Mouse (Mus musculus) R1 (cell line): ENCODE results near the gene Gls2.

Source experiments
- DNase-seq: peaks from one replicate; pipeline ENCODE4 v3.0.0-alpha.2; 2018; ENCODE audit warnings: low read depth, low spot score

Gene Gls2

GRCm38 (mm10) chr10:128231697-128232419, 37.6 kb downstream of the Gls2 start, which contains the start of gene Timeless:
Gene Timeless (plus strand): TSS chr10:128232065.
- DNase-seq, result peak; percentile 83

- peak; percentile 92 for DNase-seq
These were observed 38.2 kb downstream of the Gls2 start for GRCm38 (mm10) chr10:128232420-128232985.

DNA sequence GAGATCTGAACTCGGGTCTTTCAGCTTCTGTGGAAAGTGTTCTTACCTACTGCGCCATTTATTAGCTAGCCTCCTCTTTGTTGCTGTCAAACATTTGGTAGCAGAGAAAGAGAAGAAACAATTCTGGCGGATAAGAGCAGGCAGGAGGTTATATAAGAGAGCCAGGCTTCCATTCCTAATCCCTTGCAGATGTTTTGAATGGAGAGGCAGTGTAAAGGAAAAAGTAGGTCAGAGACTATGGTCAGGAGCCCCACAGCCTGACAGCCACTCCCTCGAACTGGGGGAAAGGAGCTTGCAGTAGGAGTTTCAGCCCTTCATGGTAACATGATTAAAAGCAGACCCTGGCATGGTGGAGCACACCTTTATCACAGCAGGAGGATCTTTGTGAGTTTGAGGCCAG, 42.1 kb downstream of the Gls2 start:
- no peak for DNase-seq

- DNase-seq, result no peak
These were observed 43.7 kb downstream of the Gls2 start for GRCm38 (mm10) chr10:128237807-128238480.

- no peak for DNase-seq
These were observed 44.9 kb downstream of the Gls2 start for GRCm38 (mm10) chr10:128239140-128239539.

- no peak for DNase-seq
These were observed 45.9 kb downstream of the Gls2 start for GRCm38 (mm10) chr10:128240131-128240530.

GRCm38 (mm10) chr10:128243252-128243651, 49.0 kb downstream of the Gls2 start:
- no peak for DNase-seq

DNA sequence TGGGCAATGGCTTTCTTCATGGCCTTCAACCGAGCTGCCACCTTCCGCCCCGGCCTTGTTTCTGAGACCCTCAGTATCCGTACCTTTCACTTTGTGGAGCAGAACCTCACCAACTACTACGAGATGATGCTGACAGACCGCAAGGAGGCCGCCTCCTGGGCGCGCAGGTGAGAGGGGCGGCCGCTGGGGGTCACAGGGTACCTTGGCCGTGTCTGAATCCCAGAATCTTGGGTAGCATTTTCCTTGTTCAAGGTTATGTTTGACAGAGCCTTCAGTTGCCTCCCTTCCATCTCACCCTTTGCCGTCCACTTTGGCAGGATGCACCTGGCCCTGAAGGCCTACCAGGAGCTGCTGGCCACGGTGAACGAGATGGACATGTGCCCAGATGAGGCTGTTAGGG, 49.9 kb downstream of the Gls2 start:
- no peak for DNase-seq

DNA sequence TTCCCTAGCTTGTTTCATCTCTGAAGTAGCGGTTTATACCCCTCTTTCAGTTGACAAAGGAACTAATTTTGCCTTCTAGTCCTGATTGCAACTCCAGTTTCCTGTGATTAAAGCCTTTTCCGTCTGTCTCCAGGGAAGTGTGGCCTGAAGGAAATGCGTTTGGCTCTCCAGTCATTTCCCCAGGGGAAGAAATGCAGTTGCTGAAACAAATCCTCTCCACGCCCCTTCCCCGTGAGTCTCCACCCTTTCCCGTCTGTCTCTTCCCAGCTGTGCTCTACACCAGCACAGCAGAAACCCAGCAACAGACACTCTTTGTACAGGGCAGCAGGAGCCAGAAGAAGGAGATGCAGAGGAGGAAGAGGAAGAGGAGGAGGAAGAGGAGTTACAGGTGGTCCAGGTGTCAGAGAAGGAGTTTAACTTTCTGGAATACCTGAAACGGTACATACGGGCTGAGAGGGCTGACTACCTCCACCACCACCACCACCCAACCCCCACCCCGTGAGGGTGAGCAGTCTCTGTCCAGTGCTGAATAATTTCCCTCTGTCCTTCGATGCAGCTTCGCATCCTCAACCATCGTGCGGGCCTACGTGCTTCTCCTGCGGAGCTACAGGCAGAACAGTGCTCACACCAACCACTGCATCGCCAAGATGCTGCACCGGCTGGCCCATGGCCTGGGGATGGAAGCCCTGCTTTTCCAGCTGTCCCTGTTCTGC, 52.9 kb downstream of the Gls2 start:
- DNase-seq, result peak; percentile 92

GRCm38 (mm10) chr10:128250565-128250964, 56.3 kb downstream of the Gls2 start:
- no peak for DNase-seq

DNA sequence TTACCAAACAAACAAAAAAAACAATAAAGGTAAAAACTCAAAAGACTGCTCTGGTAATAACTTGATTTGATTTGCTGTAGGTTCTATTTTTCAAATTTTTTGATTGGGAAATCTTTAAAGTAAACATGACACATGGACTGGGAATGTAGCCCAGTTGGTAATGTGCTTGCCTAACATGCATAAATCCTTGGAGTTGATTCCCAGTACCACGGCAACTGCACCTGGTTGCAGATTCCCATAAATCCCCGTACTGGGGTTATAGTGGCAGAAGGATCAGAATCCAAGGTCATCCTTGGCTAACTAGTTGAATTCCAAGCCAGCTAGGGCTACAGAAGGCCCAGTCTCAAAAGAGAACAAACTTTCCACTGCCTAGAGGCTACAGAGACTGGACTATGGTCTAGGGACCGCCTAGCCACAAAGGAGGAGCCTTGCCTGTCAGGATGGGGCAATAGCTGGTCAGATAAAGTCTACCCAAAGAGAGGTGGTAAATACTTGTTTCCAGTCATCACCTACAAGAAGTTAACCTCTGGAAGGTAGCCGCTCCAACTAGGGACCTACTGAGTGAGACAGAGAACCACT, 59.5 kb downstream of the Gls2 start, which contains the start of gene Apon:
Apon (plus strand) TSS at position 420 of the 579 bp plus-strand sequence.
- DNase-seq, result no peak

- DNase-seq, result no peak
These were observed 61.7 kb downstream of the Gls2 start for GRCm38 (mm10) chr10:128255925-128256324.

GRCm38 (mm10) chr10:128256328-128256727, 62.1 kb downstream of the Gls2 start:
- DNase-seq, result no peak

DNA sequence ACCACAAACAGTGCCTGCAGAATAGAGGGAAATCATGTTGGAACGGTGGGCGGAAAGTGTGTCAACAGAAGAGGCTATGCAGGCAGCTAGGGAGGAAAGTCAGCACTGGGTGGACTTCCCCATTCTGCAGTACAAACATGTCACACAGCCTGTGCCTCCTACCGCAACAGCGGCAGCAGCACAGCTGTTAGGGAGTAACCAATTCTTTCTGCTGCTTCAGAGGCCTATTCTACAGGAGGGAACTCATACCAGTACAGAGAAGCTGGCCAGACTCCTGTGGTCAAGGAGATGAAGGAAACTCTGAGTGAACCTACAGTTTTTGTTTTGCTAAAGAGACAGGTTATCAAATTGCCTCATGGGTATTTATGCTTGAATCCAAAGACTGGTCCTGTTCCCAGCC, 64.7 kb downstream of the Gls2 start:
- DNase-seq, result no peak
